Mouse (Mus musculus): ENCODE data around the gene Hnrnpa3. TPM values are rescaled to one million over a fixed set of nuclear protein-coding genes. Genes with fewer than 3 reads are reported as not detected.
"Not testable (repeated sequence)": the region's sequence is repeated elsewhere in the genome, so short reads cannot be mapped to it uniquely, and the experiment has no call there.

Gene Hnrnpa3
- polyA plus RNA-seq, 1 experiment from 2014 or later: 236 TPM

GRCm38 (mm10) chr2:75642312-75642711 is 16.7 kb upstream of the Hnrnpa3 start:
- H3K27me3 ChIP-seq (ENCODE audit: insufficient read depth, poor library complexity, severe bottlenecking); H3K36me3 ChIP-seq; H3K9me3 ChIP-seq; H3K4me3 ChIP-seq; DNase-seq (ENCODE audit: low spot score); H3K4me1 ChIP-seq (replicated peaks); H3K27ac ChIP-seq: not testable (repeated sequence)
- 92% methylated on average over 4 of the region's 4 CpGs for WGBS

- Histone ChIP-seq H3K36me3 (no peaks in the 10 kb centered on the region), H3K27me3 (ENCODE audit: insufficient read depth, poor library complexity, severe bottlenecking) (no peaks in the 10 kb centered on the region), H3K4me1 (replicated peaks) (0 out of 2 replicates have a peak, but pooled peaks cover 2% of the 10 kb centered on the region), H3K27ac (no peak overlapping the region), H3K4me3 (no peak overlapping the region), H3K9me3 (no peaks in the 10 kb centered on the region)
- 88% methylated on average over 8 of the region's 8 CpGs for WGBS
- DNase-seq (ENCODE audit: low spot score): no peak
Measured at GRCm38 (mm10) chr2:75642795-75643550, 16.1 kb upstream of the Hnrnpa3 start.

DNA sequence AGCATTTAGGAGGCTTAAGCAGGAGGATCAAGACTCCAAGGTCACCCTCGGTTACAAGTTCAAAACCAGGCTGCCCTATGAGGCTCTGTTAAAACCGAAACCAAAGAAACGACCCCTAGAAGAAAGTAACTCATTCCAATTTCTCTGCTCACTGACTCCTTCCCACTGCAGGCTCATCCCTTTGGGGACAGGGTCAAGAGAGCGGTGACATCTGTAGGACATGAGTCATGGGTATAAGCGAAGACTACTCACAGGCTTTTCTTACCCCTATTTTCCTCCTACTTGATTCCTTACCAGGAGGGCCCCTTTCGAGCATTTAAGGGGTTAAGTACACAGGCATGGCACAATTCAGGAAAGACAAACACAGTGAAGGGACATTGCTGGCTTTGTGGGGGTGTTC is 15.1 kb upstream of the Hnrnpa3 start:
- no peaks in the 10 kb centered on the region for H3K27me3 ChIP-seq (ENCODE audit: insufficient read depth, poor library complexity, severe bottlenecking)
- H3K36me3 ChIP-seq: no peaks in the 10 kb centered on the region
- no peak overlapping the region for H3K27ac ChIP-seq
- 88% methylated on average over 6 of the region's 6 CpGs for WGBS
- H3K9me3 ChIP-seq: no peaks in the 10 kb centered on the region
- H3K4me3 ChIP-seq: no peak overlapping the region
- 0 out of 2 replicates have a peak, but pooled peaks cover 2% of the 10 kb centered on the region for H3K4me1 ChIP-seq (replicated peaks)
- DNase-seq (ENCODE audit: low spot score): no peak

DNA sequence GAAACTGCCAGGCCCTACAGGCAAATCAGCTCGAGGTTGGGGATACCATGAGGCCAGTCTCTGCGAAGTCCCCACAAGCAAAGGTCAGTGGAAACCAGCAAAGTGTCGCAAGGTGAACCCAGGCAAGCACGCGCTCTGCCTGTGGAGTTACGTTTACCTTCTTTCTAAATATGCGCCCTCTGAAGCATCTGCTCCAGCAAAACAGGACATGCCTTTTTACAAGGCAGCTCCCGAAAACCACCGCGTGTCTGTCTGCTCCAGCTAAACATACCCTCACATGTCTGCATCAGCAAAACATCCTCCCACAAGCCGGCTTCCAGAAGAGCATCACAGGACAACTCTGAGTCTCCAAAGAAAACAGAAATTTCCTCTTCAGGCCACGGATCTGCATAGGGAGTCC is 13.8 kb upstream of the Hnrnpa3 start:
- no peaks in the 10 kb centered on the region for H3K9me3 ChIP-seq
- H3K36me3 ChIP-seq: no peaks in the 10 kb centered on the region
- no peak for DNase-seq (ENCODE audit: low spot score)
- WGBS: 93% methylated on average over 12 of the region's 12 CpGs
- H3K4me3 ChIP-seq: no peak overlapping the region
- H3K4me1 ChIP-seq (replicated peaks): 0 out of 2 replicates have a peak, but pooled peaks cover 2% of the 10 kb centered on the region
- H3K27me3 ChIP-seq (ENCODE audit: insufficient read depth, poor library complexity, severe bottlenecking): no peaks in the 10 kb centered on the region
- no peak overlapping the region for H3K27ac ChIP-seq

DNA sequence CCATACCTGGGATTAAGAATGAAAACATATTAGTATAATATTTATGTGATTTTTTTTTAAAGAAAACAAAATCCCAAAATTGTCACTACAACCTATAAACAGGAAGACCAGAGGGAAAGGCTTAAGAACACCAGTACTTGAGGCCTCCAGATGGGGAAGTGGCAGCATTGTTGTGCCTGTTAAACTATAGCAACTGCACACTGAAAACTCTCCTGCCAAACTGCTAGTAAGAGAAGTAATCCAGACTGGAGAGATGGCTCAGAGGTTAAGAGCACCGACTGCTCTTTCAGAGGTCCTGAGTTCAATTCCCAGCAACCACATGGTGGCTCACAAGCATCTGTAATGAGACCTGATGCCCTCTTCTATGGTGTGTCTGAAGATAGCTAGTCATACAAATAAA is 8.6 kb upstream of the Hnrnpa3 start:
- H3K4me3 ChIP-seq: no peak overlapping the region
- H3K36me3 ChIP-seq: 0 out of 2 replicates have a peak, but pooled peaks cover 3% of the 10 kb centered on the region
- no peaks in the 10 kb centered on the region for H3K9me3 ChIP-seq
- DNase-seq (ENCODE audit: low spot score): no peak
- WGBS: 92% methylated on average over 1 of the region's 1 CpGs
- H3K27me3 ChIP-seq (ENCODE audit: insufficient read depth, poor library complexity, severe bottlenecking): no peaks in the 10 kb centered on the region
- H3K4me1 ChIP-seq (replicated peaks): no peaks in the 10 kb centered on the region
- H3K27ac ChIP-seq: no peak overlapping the region

DNA sequence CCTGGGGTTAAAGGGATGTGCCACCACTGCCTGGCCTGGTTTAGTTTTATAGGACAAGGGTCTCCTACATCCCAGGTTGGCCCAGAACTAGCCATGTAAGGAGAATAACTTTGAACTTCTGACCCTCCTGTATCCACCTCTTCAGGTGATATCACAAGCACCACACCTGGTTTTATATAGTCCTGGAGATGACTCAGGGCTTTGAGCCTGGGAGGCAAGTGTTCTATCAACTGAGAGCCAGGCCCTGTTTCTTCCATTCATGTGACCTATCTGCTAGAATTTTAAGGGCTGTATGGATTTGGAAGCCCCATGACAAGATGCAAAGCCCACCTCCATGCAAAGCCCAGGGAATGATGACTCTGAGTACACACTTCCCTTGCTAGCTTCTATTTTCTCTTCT is 5.9 kb upstream of the Hnrnpa3 start:
- Histone ChIP-seq H3K4me1 (replicated peaks) (peaks cover 11% of the 10 kb centered on the region), H3K4me3 (no peak overlapping the region), H3K36me3 (0 out of 2 replicates have a peak, but pooled peaks cover 3% of the 10 kb centered on the region), H3K9me3 (no peaks in the 10 kb centered on the region), H3K27ac (no peak overlapping the region), H3K27me3 (ENCODE audit: insufficient read depth, poor library complexity, severe bottlenecking) (no peaks in the 10 kb centered on the region)
- DNase-seq (ENCODE audit: low spot score): no peak

DNA sequence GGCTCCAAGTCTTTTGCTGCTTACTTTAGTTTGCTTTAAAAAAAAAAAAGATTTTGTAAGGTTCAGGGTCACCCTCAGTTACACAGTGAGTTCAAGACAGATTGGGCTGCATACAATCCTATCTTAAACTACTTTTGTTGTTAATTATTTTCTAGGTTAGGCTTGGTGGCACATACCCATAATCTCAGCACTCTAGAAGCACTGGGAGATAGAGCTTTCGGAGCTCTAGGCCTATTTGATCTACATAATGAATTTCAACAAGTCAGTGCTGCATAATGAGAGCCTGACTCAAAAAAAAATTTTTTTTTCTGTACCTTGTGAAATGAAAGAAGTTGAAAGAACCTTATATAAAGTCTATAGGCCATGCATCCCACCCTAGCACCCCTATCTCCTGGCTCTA is 4.4 kb upstream of the Hnrnpa3 start:
- Histone ChIP-seq H3K27me3 (ENCODE audit: insufficient read depth, poor library complexity, severe bottlenecking) (no peaks in the 10 kb centered on the region), H3K36me3 (0 out of 2 replicates have a peak, but pooled peaks cover 3% of the 10 kb centered on the region), H3K4me1 (replicated peaks) (peaks cover 11% of the 10 kb centered on the region), H3K9me3 (no peaks in the 10 kb centered on the region), H3K4me3 (no peak overlapping the region), H3K27ac (no peak overlapping the region)
- WGBS: 98% methylated on average over 1 of the region's 1 CpGs
- DNase-seq (ENCODE audit: low spot score): no peak

DNA sequence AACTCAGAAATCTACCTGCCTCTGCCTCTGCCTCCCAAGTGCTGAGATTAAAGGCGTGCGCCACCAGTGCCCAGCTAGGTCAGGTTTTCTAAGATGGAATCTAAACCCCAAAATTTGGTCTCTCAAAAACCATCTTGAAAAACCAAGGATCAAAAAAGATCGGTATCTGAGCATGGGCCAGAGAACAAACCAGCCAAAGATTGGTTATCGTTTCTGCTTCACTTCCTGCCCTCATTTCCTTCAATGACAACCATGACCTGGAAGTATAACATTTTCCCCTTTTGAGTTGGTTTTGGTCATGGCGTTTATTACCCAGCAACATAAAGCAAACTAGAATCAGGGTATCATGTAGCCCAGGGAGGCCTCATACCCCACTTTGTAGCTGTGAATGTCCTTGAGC is 2.1 kb upstream of the Hnrnpa3 start:
- no peaks in the 10 kb centered on the region for H3K27me3 ChIP-seq (ENCODE audit: insufficient read depth, poor library complexity, severe bottlenecking)
- peaks cover 10% of the 10 kb centered on the region for H3K36me3 ChIP-seq
- WGBS: 94% methylated on average over 5 of the region's 5 CpGs
- H3K9me3 ChIP-seq: no peaks in the 10 kb centered on the region
- H3K27ac ChIP-seq: peak overlapping the region; percentile 100
- DNase-seq (ENCODE audit: low spot score): no peak
- no peak overlapping the region for H3K4me3 ChIP-seq
- peaks cover 20% of the 10 kb centered on the region for H3K4me1 ChIP-seq (replicated peaks)

- Histone ChIP-seq H3K4me3 (peak overlapping the region; percentile 96), H3K36me3 (peaks cover 22% of the 10 kb centered on the region), H3K9me3 (no peaks in the 10 kb centered on the region), H3K27ac (peak overlapping the region; percentile 100), H3K4me1 (replicated peaks) (peaks cover 20% of the 10 kb centered on the region), H3K27me3 (ENCODE audit: insufficient read depth, poor library complexity, severe bottlenecking) (no peaks in the 10 kb centered on the region)
- WGBS: 4% methylated on average over 18 of the region's 18 CpGs
- peak; percentile 77 for DNase-seq (ENCODE audit: low spot score)
Measured at GRCm38 (mm10) chr2:75657907-75658691, 962 bp upstream of the Hnrnpa3 start.

GRCm38 (mm10) chr2:75659629-75659960 is 534 bp downstream of the Hnrnpa3 start:
- under 1% methylated on average over 47 of the region's 47 CpGs for WGBS
- Histone ChIP-seq H3K9me3 (no peaks in the 10 kb centered on the region), H3K27ac (peak overlapping the region; percentile 100), H3K4me1 (replicated peaks) (peaks cover 20% of the 10 kb centered on the region), H3K4me3 (peak overlapping the region; percentile 96), H3K27me3 (ENCODE audit: insufficient read depth, poor library complexity, severe bottlenecking) (no peaks in the 10 kb centered on the region), H3K36me3 (peaks cover 37% of the 10 kb centered on the region)
- peak; percentile 88 for DNase-seq (ENCODE audit: low spot score)

DNA sequence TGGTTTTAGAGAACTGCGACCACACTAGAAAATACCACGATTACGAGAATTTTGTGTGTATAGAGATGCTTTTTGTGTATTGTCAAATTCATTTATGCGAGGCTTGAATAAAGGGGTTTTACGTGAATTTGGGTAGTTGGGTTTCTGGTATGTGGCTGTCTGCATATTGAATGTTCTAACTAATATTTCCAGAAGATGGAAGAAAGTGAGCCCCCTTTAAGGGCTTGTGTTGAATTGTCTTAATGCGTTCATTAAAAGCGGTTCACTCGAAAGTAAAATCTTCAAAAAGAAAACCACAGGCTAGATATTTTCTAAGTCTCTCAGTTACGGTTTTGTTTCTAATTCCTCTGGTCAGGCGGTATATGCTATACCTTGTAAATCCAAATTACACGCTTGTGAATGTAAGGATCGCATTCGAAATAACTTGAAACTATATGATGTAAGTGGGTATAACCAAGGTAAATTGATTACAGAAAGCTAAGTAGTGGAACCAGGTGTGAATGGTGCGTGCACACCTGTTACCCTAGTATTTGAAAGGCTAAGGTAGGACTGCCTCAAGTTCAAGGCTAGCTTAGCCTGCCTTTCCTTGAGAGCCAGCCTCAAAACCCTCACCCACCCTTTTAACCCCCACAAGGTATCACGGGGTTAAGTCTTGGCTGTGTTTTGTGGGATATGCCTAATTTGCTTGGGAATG is 1.3 kb downstream of the Hnrnpa3 start:
- Histone ChIP-seq H3K27me3 (ENCODE audit: insufficient read depth, poor library complexity, severe bottlenecking) (no peaks in the 10 kb centered on the region), H3K27ac (peak overlapping the region; percentile 100), H3K4me3 (peak overlapping the region; percentile 96), H3K36me3 (peaks cover 44% of the 10 kb centered on the region), H3K4me1 (replicated peaks) (peaks cover 20% of the 10 kb centered on the region), H3K9me3 (no peaks in the 10 kb centered on the region)
- DNase-seq (ENCODE audit: low spot score): no peak
- 5% methylated on average over 15 of the region's 15 CpGs for WGBS

- H3K4me3 ChIP-seq: peak overlapping the region; percentile 96
- peaks cover 45% of the 10 kb centered on the region for H3K36me3 ChIP-seq
- H3K4me1 ChIP-seq (replicated peaks): peaks cover 20% of the 10 kb centered on the region
- H3K27me3 ChIP-seq (ENCODE audit: insufficient read depth, poor library complexity, severe bottlenecking): no peaks in the 10 kb centered on the region
- WGBS: 58% methylated on average over 2 of the region's 2 CpGs
- no peak for DNase-seq (ENCODE audit: low spot score)
- H3K27ac ChIP-seq: no peak overlapping the region
- no peaks in the 10 kb centered on the region for H3K9me3 ChIP-seq
Measured at GRCm38 (mm10) chr2:75661106-75661505, 2.0 kb downstream of the Hnrnpa3 start.
